8 mouse cellular contexts compared by ENCODE assay signal in genomic region chr12:99406254-99406653, GRCm38 (mm10).
DNase-seq lines count a peak whose midpoint lies in the region; ATAC-seq lines count a peak whose summit lies in the region.

No protein-coding gene starts in this region.

- H3K36me3 ChIP-seq in embryonic facial prominence, embryonic 14.5 days (ENCODE audit: control insufficient read depth, insufficient read depth, low read length), result no peaks in the 10 kb centered on the region
- no peaks in the 10 kb centered on the region for H3K36me3 ChIP-seq in intestine, embryonic 16.5 days (ENCODE audit: control insufficient read depth, insufficient read depth, low read length)
- 0 out of 2 replicates have a peak, but pooled peaks cover 4% of the 10 kb centered on the region for H3K36me3 ChIP-seq in liver, embryonic 15.5 days (replicated peaks)

- 0 out of 2 replicates have a peak, but pooled peaks cover 7% of the 10 kb centered on the region for H3K9me3 ChIP-seq in embryonic facial prominence, embryonic 14.5 days (ENCODE audit: control insufficient read depth, low read length)
- H3K9me3 ChIP-seq in intestine, embryonic 16.5 days (ENCODE audit: control insufficient read depth, low read length), result 0 out of 2 replicates have a peak, but pooled peaks cover 3% of the 10 kb centered on the region
- no peaks in the 10 kb centered on the region for H3K9me3 ChIP-seq in liver, embryonic 15.5 days (replicated peaks)

- no peak overlapping the region for H3K4me2 ChIP-seq in embryonic facial prominence, embryonic 14.5 days (ENCODE audit: low read depth, low read length)
- peak overlapping the region; percentile 73; the same call in 1 of the 2 replicates for H3K4me2 ChIP-seq in intestine, embryonic 16.5 days (ENCODE audit: low read depth, low read length)
- peak overlapping the region; percentile 66 for H3K4me2 ChIP-seq in liver, embryonic 15.5 days

- DNase-seq in adrenal gland, adult (ENCODE audit: inconsistent age in 2 of 2, low spot score in 1 of 2), result peak; percentile 33 to 70
- no peak for DNase-seq in adrenal gland, adult 8-10 months
- DNase-seq in B cell, adult 2 months, result peak; percentile 22 to 24
- peak; percentile 52 for DNase-seq in embryonic facial prominence, embryonic 14.5 days (ENCODE audit: low spot score)
- DNase-seq in thymus, postnatal 0 days (ENCODE audit: low spot score), result peak; percentile 40
- no peak for DNase-seq in left cerebral cortex, adult 11 months (ENCODE audit: low spot score)

- WGBS in embryonic facial prominence, embryonic 14.5 days, result 41% methylated on average over 9 of the region's 9 CpGs
- WGBS in intestine, embryonic 16.5 days, result 17% methylated on average over 9 of the region's 9 CpGs
- 44% methylated on average over 9 of the region's 9 CpGs for WGBS in liver, embryonic 15.5 days (ENCODE audit: insufficient replicate concordance)

- no peak overlapping the region for H3K4me3 ChIP-seq in embryonic facial prominence, embryonic 14.5 days (ENCODE audit: low read depth, low read length)
- no peak overlapping the region for H3K4me3 ChIP-seq in intestine, embryonic 16.5 days (ENCODE audit: low read length)
- no peak overlapping the region for H3K4me3 ChIP-seq in liver, embryonic 15.5 days (replicated peaks)

- no peaks in the 10 kb centered on the region for H3K27me3 ChIP-seq in embryonic facial prominence, embryonic 14.5 days (replicated peaks; ENCODE audit: control insufficient read depth, insufficient read depth, low read length)
- H3K27me3 ChIP-seq in intestine, embryonic 16.5 days (replicated peaks; ENCODE audit: control insufficient read depth, insufficient read depth, low read length), result no peaks in the 10 kb centered on the region
- no peaks in the 10 kb centered on the region for H3K27me3 ChIP-seq in liver, embryonic 15.5 days

- H3K27ac ChIP-seq in embryonic facial prominence, embryonic 14.5 days (replicated peaks; ENCODE audit: low read depth, low read length), result 0 out of 2 replicates have a peak overlapping the region, but pooled peaks have one; percentile 1
- no peak overlapping the region for H3K27ac ChIP-seq in intestine, embryonic 16.5 days (ENCODE audit: low read length)
- 0 out of 2 replicates have a peak overlapping the region, but pooled peaks have one; percentile 20 for H3K27ac ChIP-seq in liver, embryonic 15.5 days (replicated peaks)

- H3K4me1 ChIP-seq in embryonic facial prominence, embryonic 14.5 days (ENCODE audit: control insufficient read depth, insufficient read depth, low read length), result no peaks in the 10 kb centered on the region; the same call in 1 of the 2 replicates
- peaks cover 19% of the 10 kb centered on the region for H3K4me1 ChIP-seq in intestine, embryonic 16.5 days (ENCODE audit: control insufficient read depth, insufficient read depth, low read length)
- H3K4me1 ChIP-seq in liver, embryonic 15.5 days (replicated peaks), result peaks cover 30% of the 10 kb centered on the region

- no peak overlapping the region for H3K9ac ChIP-seq in embryonic facial prominence, embryonic 14.5 days (ENCODE audit: low read depth, low read length)
- H3K9ac ChIP-seq in intestine, embryonic 16.5 days (ENCODE audit: low read depth, low read length), result no peak overlapping the region
- H3K9ac ChIP-seq in liver, embryonic 15.5 days, result no peak overlapping the region

- 0 out of 2 replicates have a peak, but pooled peaks have one; percentile 26 for ATAC-seq in embryonic facial prominence, embryonic 14.5 days (ENCODE audit: low read depth)
- ATAC-seq in intestine, embryonic 16.5 days, result no peak
- no peak for ATAC-seq in liver, embryonic 15.5 days (ENCODE audit: insufficient read depth)

Comparison
In these comparisons a context has a peak if more than half of its experiments do, and no peak if none do; other contexts are left out.
1. DNase-seq: peak in adrenal gland, adult (2 of 2), B cell, adult 2 months (2 of 2), embryonic facial prominence, embryonic 14.5 days (single experiment) and thymus, postnatal 0 days (single experiment); none in adrenal gland, adult 8-10 months (single experiment) and left cerebral cortex, adult 11 months (single experiment).